Mouse (Mus musculus) CD4-positive, CD25-positive, alpha-beta regulatory T cell, adult 4 months (primary cell): ENCODE data around the gene Emc1. TPM values are rescaled to one million over a fixed set of nuclear protein-coding genes. Genes with fewer than 3 reads are reported as not detected.
"Not testable (repeated sequence)": the region's sequence is repeated elsewhere in the genome, so short reads cannot be mapped to it uniquely, and the experiment has no call there.

Experiments used
- ATAC-seq: one replicate; pipeline ENCODE4 v1.8.0; 2017
- polyA plus RNA-seq, 2 experiments: library from polyadenylated mRNA; unstranded; fragments of 100-300 nt; shearing (Covaris generic); gene quantifications; one replicate each; pipeline ENCODE4 v1.2.1; 2017

The Emc1 gene
- polyA plus RNA-seq, 2 experiments from 2014 or later = 25.0 to 39.0 TPM

GRCm38 (mm10) chr4:139360761-139361548 is 8.6 kb downstream of the Emc1 start:
- ATAC-seq = no peak

DNA sequence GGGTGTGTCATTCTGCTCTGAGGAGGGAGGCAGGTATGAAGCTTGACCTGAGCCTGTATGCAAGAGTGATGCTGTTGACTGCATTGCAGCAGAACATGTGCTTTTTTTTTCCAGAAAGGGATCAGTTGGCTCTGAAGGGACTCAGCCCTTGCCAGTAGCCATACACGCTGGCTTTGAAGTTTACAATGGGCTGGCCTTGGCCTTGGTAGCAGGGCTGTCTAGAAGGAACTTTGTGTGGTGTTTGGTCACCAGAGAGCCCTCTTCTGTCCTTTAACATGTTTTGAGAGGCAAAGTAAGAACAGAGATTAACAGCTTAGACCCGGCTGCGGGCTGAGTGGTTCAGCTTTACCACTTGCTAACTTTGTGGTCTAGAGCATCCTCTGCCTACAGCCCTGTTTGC is 14.9 kb downstream of the Emc1 start:
- ATAC-seq = no peak

- no peak for ATAC-seq
Measured at GRCm38 (mm10) chr4:139368038-139368437, 15.7 kb downstream of the Emc1 start.

DNA sequence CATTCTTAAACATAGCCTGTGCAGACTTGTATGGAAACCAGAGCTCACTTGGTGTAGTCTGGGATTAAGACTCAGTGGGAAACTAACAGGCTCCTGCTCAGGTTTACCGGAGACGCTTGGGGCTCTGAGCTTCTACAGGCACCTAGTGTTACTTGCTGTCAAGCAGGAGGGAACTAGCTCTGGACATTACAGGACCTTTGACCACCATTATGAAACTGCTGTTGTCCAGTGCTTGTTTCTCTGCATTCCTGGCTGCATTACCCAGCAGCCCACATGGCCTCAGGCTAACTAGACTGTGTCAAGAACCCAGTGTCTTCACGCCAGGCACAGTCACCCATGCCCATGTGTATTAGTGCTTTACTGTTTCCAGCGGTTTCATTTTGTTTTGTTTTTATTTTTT is 20.7 kb downstream of the Emc1 start:
- no peak for ATAC-seq

- no peak for ATAC-seq
Measured at GRCm38 (mm10) chr4:139373531-139373930, 21.1 kb downstream of the Emc1 start.

- no peak for ATAC-seq
Measured at GRCm38 (mm10) chr4:139379719-139380118, 27.3 kb downstream of the Emc1 start.

- ATAC-seq = peak; percentile 92
Measured at GRCm38 (mm10) chr4:139380207-139380748, 27.9 kb downstream of the Emc1 start.

DNA sequence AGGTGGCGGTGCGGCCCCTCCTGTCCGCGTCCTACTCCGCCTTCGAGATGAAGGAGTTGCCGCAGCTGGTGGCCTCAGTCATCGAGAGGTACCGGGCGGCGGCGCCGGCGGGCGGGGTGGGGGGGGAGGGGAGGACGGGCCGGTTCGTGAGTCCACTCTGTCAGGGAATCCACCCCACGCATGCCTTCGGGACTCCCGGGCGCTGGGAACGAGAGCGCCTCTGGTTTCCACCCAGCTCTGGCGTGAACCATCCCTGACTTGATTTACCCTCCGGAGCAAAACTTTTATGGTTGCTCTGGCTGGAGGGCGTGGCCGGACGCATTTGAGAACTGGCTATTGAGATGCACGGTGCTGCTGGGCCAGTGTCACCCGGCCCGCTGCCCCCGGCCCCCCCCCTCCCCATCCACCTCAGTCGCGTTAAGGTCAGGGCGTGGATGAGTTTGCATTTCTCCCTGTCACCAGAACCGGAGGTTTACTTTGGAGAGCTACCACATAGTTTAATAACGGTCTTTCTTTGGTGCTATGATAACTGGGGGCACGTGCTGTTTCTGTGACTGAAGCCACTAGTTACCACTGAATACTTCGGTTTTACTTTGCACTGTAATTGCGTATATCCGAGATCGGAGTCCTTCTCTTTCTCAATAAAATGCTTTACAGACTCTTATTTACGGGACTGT is 28.5 kb downstream of the Emc1 start:
- ATAC-seq = peak; percentile 28

GRCm38 (mm10) chr4:139381452-139381845 is 29.1 kb downstream of the Emc1 start:
- no peak for ATAC-seq

- no peak for ATAC-seq
Measured at GRCm38 (mm10) chr4:139382231-139382630, 29.8 kb downstream of the Emc1 start.

- ATAC-seq = not testable (repeated sequence)
Measured at GRCm38 (mm10) chr4:139385841-139386240, 33.5 kb downstream of the Emc1 start.

DNA sequence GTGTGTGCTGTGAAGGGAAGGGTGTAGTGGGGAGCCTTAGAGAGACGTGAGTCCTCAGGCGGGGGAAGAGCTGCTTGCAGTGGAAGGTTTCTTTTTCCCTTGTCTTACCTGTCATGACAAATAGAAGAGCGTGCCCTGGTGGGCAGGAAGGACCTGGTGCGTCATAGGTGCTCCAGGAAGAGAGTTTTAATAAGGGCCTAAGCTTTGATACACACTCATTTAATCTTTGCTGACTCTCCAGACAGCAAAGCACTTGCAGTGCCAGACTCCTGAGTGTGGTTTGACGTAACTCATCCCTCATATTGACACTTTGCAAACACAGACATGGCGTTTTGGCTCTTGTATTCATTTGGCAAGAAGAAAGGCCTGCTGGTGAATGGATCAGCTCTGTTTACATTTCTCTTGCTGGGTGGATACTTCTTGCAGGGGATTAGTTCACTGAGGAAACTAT is 34.5 kb downstream of the Emc1 start:
- no peak for ATAC-seq

DNA sequence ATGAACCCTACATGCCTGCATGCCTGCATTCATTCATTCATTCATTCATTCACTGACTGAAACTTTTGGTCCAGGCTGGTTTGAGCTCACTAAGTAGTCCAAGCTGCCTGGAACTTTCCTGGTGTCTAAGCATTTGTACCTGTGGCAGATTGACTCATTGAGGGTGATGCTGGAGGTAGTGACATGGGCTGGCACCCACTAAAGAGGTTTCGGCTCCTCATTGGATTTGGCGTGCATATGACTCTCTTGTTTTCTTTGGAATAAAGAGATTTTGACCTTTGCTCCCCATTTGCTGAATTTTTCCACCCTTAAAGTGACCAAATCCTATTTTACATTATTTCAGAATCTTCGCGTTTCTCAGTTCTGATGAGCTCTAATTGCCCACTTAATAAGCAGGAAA is 37.2 kb downstream of the Emc1 start:
- ATAC-seq = no peak

DNA sequence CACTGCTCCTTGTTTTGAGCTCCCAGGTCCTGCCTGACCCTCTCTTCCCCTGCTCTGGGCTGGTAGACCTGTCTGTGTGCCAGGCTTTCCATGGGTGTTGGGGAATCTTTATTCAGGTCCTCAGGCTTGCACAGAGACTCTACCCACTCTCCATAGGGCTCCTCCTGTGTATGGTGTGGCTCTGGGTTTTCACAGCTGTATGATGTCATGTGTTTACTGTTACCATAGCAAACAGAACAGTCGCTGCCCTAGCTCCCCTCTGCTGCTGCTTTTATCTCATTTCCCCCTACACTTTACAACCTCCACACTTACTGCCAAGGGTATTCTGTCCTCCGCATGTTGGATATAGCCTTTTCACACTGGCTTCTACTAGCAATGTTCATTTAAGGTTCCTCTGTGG is 43.0 kb downstream of the Emc1 start:
- ATAC-seq = no peak

- ATAC-seq = no peak
Measured at GRCm38 (mm10) chr4:139400487-139400886, 48.1 kb downstream of the Emc1 start.

DNA sequence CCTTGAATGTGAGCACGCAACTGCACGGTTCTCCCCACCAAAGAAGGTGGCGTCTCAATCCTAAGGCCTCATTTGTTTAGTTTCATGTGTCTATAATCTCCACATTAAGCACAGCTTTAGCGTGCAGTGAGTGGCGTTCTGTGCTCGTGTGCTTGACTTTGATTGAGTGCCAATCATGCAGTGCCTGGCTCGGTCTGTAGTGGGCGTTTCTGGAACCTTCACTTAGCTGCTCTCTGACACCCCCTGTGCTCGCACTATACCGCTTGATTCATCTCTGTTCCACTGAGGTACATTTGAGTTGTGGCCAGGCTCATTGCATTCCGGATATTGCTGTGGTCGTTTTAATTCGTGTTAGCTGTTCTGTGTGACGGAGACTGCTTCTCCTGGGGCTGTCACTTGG is 50.8 kb downstream of the Emc1 start:
- ATAC-seq = no peak

DNA sequence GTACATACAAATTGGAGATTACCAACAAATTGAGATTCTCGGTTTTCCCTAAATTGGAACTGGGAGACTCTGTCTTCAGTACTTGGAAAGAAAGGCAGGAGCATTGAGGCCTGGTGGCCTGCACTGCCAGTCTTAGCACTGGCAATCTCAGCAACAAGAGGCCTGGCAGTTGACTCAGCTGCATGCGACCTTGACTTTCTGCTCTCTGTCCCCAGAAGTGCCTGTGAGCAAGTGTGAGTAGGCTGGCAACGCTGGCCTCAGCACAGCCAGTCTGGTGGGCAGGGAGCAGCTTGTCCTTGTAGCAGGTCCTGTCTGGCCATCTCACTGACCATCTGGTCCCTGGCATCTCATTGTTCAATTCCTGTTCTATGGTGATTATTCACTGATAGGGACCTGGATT is 59.0 kb downstream of the Emc1 start:
- ATAC-seq = no peak

- no peak for ATAC-seq
Measured at GRCm38 (mm10) chr4:139417868-139418267, 65.5 kb downstream of the Emc1 start.

DNA sequence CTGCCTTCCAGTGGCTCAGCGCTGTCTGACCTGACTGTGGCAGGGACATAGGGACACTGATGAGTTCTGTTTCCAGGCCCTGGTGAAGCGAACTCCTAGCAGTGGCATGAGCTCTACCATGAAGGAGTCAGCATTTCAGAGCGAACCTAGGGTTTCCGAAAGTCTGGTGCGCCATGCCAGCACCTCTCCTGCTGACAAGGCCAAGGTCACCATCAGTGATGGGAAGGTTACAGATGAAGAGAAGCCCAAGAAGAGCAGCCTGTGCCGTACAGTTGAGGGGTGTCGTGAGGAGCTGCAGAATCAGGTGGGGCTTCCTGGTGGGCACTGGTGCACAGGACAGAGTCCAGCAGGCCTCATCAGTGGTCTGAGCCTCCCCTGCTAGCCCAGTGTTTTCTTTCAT is 69.2 kb downstream of the Emc1 start:
- no peak for ATAC-seq

DNA sequence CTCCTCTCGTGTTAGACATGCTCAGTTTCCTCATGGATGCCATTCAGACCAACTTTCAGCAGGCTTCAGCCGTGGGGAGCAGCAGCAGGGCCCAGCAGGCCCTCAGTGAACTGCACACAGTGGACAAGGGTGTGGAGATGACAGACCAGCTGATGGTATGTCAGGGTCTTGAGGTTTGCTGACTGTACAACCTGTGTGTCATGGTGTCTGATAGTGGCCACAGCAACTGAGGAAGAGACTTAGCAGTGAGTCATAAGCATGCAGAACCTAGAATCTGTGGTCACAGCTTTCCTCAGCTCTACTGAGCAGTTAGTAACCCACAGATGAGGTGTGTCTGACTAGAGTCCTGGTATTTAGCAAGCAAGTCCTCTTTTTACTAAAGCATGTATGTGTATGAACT is 70.0 kb downstream of the Emc1 start:
- no peak for ATAC-seq

- no peak for ATAC-seq
Measured at GRCm38 (mm10) chr4:139423270-139423669, 70.9 kb downstream of the Emc1 start.
